Mouse (Mus musculus) cerebellum, adult 8-10 months (tissue): ENCODE data around the gene Tmem125.
"Not testable (repeated sequence)": the region's sequence is repeated elsewhere in the genome, so short reads cannot be mapped to it uniquely, and the experiment has no call there.

Experiments
- DNase-seq: peaks from one replicate; pipeline ENCODE4 v3.0.0; 2022

The Tmem125 gene

GRCm38 (mm10) chr4:118533605-118534004 lies 10.2 kb downstream of the Tmem125 start:
- no peak for DNase-seq

DNA sequence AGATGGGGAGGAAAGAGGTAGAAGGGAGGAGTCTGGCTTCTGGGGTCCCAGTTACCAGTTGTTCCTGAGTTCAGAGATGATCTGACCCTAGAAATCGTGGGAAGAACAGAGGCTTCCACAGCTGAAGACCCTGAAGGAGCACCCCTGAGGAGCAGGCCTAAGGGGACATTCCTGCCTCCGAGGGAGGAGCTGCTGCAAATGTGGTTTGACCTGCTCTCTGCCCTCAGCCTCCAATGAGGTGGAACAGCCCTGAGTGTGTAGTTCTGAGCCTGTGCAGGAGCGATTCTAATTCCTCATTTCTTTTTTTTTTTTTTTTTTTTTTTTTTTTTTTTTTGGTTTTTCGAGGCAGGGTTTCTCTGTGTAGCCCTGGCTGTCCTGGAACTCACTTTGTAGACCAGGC lies 10.7 kb downstream of the Tmem125 start:
- no peak for DNase-seq

DNA sequence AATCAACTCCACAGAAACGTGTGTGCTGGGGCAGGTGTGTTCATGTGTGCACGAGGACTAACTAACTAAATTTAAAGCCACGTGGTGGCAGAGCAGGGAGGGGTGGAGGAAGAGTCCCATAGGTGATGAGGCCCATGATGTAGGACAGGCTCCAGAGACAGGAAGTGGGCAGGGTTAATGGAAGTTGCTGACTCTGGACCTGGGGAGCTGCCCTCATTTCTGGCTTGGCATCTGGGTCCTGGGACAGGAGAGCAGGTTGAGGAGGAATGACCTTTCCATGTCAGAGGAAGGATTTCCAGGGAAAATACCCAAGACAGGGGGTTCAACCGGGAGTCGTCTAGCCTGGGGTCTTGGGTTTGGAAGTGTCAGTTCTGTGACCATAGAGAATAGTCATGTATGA lies 11.2 kb downstream of the Tmem125 start:
- DNase-seq = no peak

DNA sequence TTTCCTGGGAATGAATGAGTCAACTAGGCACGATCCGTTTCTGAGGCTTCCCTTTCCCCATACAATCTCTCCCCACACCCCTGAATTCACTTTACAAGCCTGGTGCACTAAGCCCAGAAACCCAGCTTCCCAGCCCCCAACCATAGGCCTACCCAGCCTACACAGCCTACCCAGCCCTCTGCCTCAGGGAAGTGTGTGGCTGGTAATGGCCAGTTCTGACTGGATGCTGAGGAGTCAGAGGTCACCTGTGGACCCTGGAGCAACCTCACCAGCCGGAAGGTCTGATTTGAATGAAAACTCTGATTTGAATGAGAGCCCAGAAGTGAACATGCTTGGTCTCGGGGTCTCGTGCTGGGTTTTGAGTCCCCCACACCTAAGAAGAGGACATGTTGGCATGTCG lies 16.1 kb downstream of the Tmem125 start:
- no peak for DNase-seq

- DNase-seq = no peak
Measured at GRCm38 (mm10) chr4:118527335-118527681, 16.5 kb downstream of the Tmem125 start.

GRCm38 (mm10) chr4:118526408-118527334 lies 17.2 kb downstream of the Tmem125 start, which contains the start of gene 2610528J11Rik:
TSS of gene 2610528J11Rik (plus strand) at chr4:118526999.
- no peak for DNase-seq

GRCm38 (mm10) chr4:118525779-118526178 lies 18.1 kb downstream of the Tmem125 start:
- DNase-seq = no peak

DNA sequence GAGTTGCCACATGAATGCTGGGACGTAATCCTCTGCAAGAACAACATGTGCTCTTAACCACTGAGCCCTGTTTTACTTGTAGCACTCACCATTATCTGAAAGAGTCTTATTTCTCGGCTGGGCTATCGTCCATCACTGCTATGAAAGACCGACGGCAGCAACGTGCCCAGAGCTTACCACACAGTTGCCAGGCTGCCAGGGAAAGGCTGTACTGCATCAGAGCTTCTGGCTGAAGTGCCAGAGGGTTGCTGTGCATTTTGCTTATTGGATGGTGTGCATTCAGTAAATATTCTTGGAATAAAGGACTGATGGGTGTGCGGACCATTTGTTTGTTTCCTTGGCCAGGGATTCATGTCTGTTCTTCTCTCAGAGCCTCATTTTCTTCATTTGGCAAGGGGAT lies 19.9 kb downstream of the Tmem125 start:
- no peak for DNase-seq

DNA sequence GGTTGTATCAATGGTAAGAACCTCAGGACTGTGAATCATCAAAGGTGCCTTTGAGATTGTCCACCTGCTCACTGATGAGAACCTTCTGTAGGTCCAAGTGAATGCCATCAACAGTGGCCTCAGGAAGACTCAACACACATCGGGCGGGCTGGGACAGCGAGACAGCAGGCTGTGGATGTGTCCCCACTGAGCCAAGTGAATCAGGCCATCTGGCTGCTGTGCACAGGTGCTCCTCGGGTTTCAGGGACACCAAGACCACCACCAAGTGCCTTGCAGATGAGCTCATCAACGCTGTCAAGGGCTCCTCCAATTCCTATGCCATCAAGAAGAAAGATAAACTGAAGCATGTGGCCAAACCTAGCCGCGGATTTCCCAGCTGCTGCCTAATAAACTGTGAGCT lies 21.6 kb downstream of the Tmem125 start:
- DNase-seq = no peak

- DNase-seq = no peak
Measured at GRCm38 (mm10) chr4:118518208-118518607, 25.6 kb downstream of the Tmem125 start.

DNA sequence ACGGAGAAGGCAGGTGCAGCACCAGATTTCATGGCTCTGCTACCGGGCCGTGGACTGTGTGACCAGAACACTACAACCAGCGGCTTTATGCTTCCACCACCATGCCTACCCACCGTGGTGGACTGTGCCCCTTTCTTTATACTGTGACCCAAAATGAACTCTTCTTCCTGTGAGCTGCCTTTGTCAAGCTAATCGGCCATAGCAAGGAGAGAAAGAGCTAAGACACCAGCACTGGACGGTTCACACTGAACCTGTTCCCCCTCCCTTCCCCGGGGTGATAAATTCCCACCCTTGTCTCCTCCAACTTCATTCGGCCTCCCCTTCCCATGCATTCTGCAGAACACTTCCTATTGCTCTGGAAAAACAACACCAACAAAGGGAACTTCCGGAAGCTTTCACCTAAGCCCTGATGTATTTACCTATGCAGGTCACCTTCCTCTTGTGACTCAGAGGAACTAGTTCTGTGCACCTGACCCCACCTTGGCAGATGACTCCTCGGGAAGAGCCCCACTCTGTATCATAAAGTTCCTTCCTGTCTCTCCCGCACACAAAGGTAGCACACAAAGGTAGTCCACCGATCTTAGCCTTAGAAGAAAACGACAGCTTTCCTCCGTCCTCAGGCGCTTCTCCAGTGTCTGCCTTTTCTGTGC lies 26.2 kb downstream of the Tmem125 start:
- no peak for DNase-seq

GRCm38 (mm10) chr4:118516699-118517496 lies 26.9 kb downstream of the Tmem125 start:
- DNase-seq = no peak

GRCm38 (mm10) chr4:118509050-118509449 lies 34.8 kb downstream of the Tmem125 start:
- no peak for DNase-seq

DNA sequence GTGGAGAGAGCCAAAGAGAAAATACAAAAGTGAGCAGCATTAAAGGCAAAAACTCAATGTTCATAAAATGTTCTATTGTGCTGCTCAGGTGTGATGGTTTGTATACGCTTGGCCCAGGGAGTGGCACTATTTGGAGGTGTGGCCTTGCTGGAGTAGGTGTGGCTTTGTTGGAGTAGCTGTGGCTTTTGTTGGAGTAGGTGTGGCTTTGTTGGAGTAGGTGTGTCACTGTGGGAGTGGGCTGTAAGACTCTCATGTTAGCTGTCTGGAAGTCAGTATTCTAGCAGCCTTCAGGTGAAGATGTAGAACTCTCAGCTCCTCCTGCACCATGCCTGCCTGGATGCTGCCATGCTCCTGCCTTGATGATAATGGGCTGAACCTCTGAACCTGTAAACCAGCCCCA lies 36.7 kb downstream of the Tmem125 start:
- DNase-seq = not testable (repeated sequence)

- DNase-seq = no peak
Measured at GRCm38 (mm10) chr4:118505551-118505950, 38.3 kb downstream of the Tmem125 start.

DNA sequence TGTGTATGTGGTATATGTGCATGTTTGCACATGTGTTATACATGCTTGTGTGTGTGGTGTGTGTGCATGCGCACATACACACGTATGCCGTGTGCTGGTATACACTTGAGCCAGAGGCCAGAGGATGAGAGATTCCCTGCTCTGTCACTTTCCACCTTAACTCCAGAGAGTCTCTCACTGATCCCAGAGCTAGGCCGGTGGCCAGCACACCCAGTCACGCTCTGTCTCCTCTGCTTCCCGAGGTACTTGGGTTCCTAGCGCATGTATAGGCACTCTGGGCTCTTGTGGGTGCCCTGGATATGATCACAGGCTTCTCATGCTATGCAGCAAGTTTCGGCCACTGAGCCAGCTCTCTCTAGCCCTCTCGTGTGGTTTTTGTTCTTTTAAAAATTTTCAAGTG lies 43.1 kb downstream of the Tmem125 start:
- DNase-seq = no peak

DNA sequence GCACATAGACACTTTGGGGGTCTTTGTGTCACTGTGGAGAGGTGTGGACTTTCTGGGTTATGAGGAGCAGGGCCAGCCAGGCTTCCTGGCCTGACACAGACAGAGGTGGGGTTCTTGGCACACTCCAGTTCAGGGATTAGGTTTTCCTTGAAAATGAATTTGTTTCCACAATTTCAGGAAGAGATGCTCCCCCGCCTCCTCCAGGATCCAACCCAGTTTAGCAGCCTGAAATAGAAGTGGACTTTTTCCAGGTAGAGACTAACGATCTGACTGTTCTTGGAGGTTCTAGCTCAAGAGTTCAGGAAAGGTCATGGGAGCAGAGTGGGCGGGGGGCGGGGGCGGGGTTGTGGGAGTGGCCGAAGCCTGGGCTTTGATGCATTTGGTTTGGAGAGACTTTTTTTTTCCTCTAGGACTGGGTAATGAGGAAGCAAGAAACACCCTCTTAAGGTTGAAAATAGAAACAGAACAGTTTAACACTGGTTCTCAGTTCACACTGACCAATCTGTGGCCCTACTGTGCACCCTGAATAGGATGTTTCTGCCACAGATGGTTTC lies 43.6 kb downstream of the Tmem125 start:
- no peak for DNase-seq
